Mouse (Mus musculus) forebrain, embryonic 16.5 days (tissue): ENCODE data around the gene Ulk4. TPM values are rescaled to one million over a fixed set of nuclear protein-coding genes. Genes with fewer than 3 reads are reported as not detected.

Experiments used
- ATAC-seq: fragments of 200-750 bp; cut with Nextera tagmentation; 2 replicates; pipeline ENCODE4 v1.8.0; 2017; ENCODE audit warnings: mild to moderate bottlenecking, moderate library complexity
- H3K27ac ChIP-seq: fragments of 300-500 bp; sonication (generic); 2 replicates; pipeline ENCODE4 v1.5.1; 2014; ENCODE audit warnings: low read length, control low read depth
- H3K27me3 ChIP-seq: fragments of 300-500 bp; sonication (generic); replicated peaks from 2 replicates; pipeline ENCODE4 v1.6.1; 2014; ENCODE audit warnings: low read length; ENCODE audit not compliant: control insufficient read depth, insufficient read depth
- H3K36me3 ChIP-seq: fragments of 300-500 bp; sonication (generic); 2 replicates; pipeline ENCODE4 v1.6.1; 2014; ENCODE audit not compliant: control insufficient read depth, insufficient read depth
- H3K4me1 ChIP-seq: fragments of 300-500 bp; sonication (generic); replicated peaks from 2 replicates; pipeline ENCODE4 v1.6.1; 2014; ENCODE audit warnings: low read length; ENCODE audit not compliant: control insufficient read depth, insufficient read depth
- H3K4me2 ChIP-seq: fragments of 300-500 bp; sonication (generic); 2 replicates; pipeline ENCODE4 v1.6.1; 2014; ENCODE audit warnings: mild to moderate bottlenecking, low read length, control low read depth
- H3K4me3 ChIP-seq: fragments of 300-500 bp; sonication (generic); replicated peaks from 2 replicates; pipeline ENCODE4 v1.5.1; 2014; ENCODE audit warnings: mild to moderate bottlenecking, low read length, control low read depth
- H3K9ac ChIP-seq: fragments of 300-500 bp; sonication (generic); replicated peaks from 2 replicates; pipeline ENCODE4 v1.6.1; 2014; ENCODE audit warnings: low read depth, low read length, control low read depth
- H3K9me3 ChIP-seq: fragments of 300-500 bp; sonication (generic); 2 replicates; pipeline ENCODE4 v1.6.1; 2016; ENCODE audit warnings: low read length; ENCODE audit not compliant: control insufficient read depth
- WGBS: fragments of 180-500 bp; shearing (Covaris S2); extraction: QIAGEN DNeasy Blood & Tissue Kit; methylation state at CpG from one replicate; pipeline ENCODE4 v1.1.7; 2014; 5-methylcytosine and 5-hydroxymethylcytosine counted together
- polyA plus RNA-seq: library from polyadenylated mRNA; unstranded; fragments of >200 nt; fragmentation: Nextera tagmentation; extraction: Ambion mirVana; gene quantifications from 2 replicates; pipeline ENCODE4 v1.2.1, GENCODE M21; 2015

The Ulk4 gene
- polyA plus RNA-seq, 1 experiment from 2014 or later = 115 TPM

DNA sequence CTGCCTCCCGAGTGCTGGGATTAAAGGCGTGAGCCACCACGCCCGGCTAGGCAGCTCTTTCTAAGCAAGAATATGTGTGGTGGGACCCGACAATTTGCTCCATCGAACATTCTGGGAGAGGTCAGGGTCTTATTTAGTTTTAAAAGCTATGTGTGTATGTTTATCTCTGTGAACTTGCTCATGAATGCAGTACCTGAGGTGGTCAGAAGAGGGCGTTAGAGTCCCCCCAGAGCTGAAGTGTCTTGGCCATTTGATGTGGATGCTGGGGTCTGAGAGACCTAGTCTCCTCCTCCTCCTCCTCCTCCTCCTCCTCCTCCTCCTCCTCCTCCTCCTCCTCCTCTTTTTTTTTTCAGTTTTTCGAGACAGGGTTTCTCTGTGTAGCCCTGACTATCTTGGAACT lies 25.5 kb upstream of the Ulk4 start:
- Histone ChIP-seq H3K9ac (no peak overlapping the region), H3K9me3 (no peaks in the 10 kb centered on the region), H3K4me1 (peaks cover 47% of the 10 kb centered on the region), H3K27me3 (no peaks in the 10 kb centered on the region), H3K27ac (no peak overlapping the region), H3K4me3 (no peak overlapping the region), H3K36me3 (no peaks in the 10 kb centered on the region), H3K4me2 (no peak overlapping the region)
- ATAC-seq = no peak
- WGBS = 90% methylated on average over 7 of the region's 8 CpGs

DNA sequence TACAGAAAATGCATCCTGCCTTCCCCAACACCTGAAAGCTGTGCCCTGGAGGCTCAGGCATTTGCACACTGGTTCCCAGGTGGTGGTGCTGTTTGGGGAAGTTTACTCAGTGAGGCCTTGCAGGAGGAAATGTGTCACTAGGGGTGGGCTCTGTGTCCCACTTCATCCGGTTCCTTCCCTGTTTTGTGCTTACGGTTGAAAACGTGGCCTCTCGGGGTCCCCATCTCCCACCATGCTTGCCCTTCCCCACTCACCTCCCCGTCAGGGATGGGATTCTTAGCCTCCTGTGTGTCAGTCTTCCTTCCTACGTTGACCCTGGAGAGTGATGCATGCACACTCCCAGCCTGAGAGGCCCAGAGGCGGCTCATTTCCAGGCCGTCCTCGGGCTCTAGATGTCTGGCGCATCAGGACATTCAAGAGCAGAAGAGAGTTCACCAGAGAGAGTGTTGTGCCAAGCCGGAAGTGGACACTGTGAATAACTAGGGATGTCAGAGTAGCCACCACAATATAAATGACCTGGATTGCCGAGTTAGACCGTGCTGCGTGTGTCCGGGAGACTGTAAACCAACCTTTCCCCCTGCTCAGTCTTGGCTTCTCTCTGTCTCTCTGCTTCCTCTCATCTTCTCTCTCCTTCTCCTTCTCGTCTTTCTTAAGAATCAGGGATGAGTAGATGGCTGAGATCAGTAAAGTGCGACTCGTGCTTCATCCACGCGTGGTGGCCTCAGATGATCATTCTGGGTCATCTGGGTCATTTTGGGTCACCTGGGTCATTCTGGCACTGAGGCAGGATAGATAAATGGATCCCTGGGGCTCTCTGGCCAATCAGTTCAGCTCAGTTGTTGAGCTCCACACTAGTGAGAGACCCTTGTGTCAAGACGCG lies 24.3 kb upstream of the Ulk4 start:
- Histone ChIP-seq H3K4me2 (peak overlapping the region; percentile 2; the same call in 1 of the 2 replicates), H3K27me3 (no peaks in the 10 kb centered on the region), H3K9me3 (no peaks in the 10 kb centered on the region), H3K4me3 (no peak overlapping the region), H3K9ac (peak overlapping the region; percentile 17; the same call in 1 of the 2 replicates), H3K27ac (no peak overlapping the region), H3K36me3 (no peaks in the 10 kb centered on the region), H3K4me1 (peaks cover 52% of the 10 kb centered on the region)
- WGBS = 79% methylated on average over 22 of the region's 22 CpGs
- ATAC-seq = no peak

DNA sequence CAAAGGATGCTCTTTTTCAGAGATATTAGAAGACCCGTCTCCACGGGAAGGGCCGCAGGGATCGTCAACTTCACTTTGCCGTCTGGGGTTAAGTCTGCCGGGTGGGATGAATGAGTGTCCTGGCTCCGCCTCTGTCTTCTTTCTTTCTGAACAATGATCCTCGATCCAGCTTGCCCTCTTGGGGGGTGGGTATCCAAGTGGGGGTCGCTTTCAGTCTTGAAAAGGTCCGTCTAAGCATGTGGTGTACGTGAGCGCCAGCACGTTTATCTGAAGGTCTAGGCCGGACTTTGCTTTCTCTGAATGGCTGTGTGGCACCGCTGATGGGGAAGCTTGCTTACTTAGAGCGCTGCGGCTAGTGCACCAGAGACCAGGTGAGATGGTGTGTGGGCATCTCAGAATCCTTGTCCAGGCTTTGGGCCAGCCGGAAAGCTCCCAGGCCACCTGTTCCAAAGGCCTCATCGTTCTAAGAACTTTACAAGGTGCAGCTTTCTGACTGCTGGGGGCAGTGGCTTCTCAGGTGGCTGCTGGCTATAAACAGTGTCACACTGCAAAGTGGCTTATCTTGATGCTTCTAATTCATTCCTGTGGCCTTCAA lies 23.1 kb upstream of the Ulk4 start:
- Histone ChIP-seq H3K27me3 (no peaks in the 10 kb centered on the region), H3K4me3 (peak overlapping the region; percentile 24), H3K4me2 (peak overlapping the region; percentile 88), H3K36me3 (no peaks in the 10 kb centered on the region), H3K27ac (no peak overlapping the region), H3K9me3 (no peaks in the 10 kb centered on the region), H3K9ac (peak overlapping the region; percentile 27), H3K4me1 (peaks cover 52% of the 10 kb centered on the region)
- no peak for ATAC-seq
- WGBS = 12% methylated on average over 19 of the region's 19 CpGs

GRCm38 (mm10) chr9:121299223-121299755 lies 22.3 kb upstream of the Ulk4 start:
- Histone ChIP-seq H3K4me1 (peaks cover 51% of the 10 kb centered on the region), H3K9ac (peak overlapping the region; percentile 27; the same call in 1 of the 2 replicates), H3K27ac (no peak overlapping the region), H3K36me3 (no peaks in the 10 kb centered on the region), H3K9me3 (no peaks in the 10 kb centered on the region), H3K27me3 (no peaks in the 10 kb centered on the region), H3K4me3 (peak overlapping the region; percentile 84), H3K4me2 (peak overlapping the region; percentile 88)
- WGBS = 30% methylated on average over 9 of the region's 9 CpGs
- no peak for ATAC-seq

GRCm38 (mm10) chr9:121298411-121299091 lies 21.6 kb upstream of the Ulk4 start:
- Histone ChIP-seq H3K4me2 (peak overlapping the region; percentile 88), H3K27me3 (no peaks in the 10 kb centered on the region), H3K36me3 (no peaks in the 10 kb centered on the region), H3K9me3 (no peaks in the 10 kb centered on the region), H3K27ac (0 out of 2 replicates have a peak overlapping the region, but pooled peaks have one; percentile 6), H3K4me1 (peaks cover 44% of the 10 kb centered on the region), H3K4me3 (peak overlapping the region; percentile 84), H3K9ac (peak overlapping the region; percentile 90)
- ATAC-seq = no peak
- WGBS = 15% methylated on average over 15 of the region's 15 CpGs

DNA sequence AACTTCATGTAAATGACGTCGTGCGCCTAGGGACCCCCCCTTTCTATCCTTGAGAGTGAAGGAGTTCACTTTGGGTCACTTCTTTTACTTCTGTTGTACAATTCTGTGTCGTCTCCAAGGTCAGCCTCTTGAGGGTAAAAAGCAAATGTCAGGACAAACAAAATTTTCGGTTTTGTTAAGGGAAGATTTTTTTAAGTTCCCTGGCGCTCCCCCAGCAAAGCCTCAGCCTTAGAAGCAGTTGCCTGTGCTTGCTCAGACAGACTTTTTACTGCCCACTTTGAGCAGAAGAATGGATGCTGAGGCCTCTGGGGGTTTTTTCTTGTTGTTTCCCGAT lies 21.0 kb upstream of the Ulk4 start:
- Histone ChIP-seq H3K36me3 (no peaks in the 10 kb centered on the region), H3K4me2 (peak overlapping the region; percentile 88), H3K9me3 (no peaks in the 10 kb centered on the region), H3K27me3 (no peaks in the 10 kb centered on the region), H3K9ac (peak overlapping the region; percentile 90), H3K27ac (peak overlapping the region; percentile 6; the same call in 1 of the 2 replicates), H3K4me1 (peaks cover 40% of the 10 kb centered on the region), H3K4me3 (peak overlapping the region; percentile 84)
- WGBS = under 1% methylated on average over 7 of the region's 7 CpGs
- no peak for ATAC-seq

DNA sequence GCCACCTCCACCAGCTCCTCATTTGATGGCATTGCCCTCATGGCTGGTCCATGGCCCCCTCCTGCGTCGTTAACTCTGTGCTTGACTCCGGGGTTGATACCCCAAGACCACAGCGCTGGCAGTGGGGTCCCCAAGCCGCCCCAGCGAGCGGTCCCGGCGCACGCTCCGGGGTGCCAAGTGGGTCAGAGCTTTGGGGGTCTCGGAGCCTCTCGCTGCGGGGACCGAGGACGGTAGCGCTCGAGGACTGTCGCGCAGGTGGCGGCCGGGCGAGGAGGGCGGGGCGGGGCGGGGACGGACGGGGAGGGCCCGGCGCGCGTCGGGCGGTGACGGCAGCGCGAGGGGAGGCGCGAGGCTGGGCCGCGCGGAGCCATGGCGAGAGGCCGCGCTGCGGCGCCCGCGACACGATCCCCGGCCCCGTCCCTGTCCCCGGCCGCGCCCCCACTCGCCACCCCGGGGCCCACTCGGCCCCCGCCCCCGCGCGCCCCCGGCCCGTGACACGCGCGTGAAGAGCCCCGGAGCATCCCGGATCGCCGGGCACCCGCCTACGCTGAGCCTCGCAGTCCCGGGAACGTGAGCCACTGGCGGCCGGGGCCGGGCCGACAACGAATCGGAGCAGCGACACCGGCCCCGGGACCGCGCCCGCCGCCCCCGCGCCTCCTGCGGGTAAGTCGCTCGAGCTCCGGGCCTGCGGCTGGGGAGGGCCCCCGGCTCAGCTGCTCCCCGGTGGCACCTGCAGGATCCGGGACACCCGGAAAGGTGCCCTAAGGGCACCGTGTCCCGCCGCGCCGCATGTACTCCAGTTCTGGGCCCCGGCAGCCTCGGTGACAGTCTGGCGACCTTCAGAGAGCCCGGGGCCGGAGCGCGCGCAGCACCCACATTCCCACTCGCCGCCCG lies 20.4 kb upstream of the Ulk4 start, which contains the start of gene Trak1:
TSS of gene Trak1 (plus strand) at position 332 of the 894 bp plus-strand sequence.
- peaks cover 38% of the 10 kb centered on the region for H3K4me1 ChIP-seq
- peak within 1 kb of the TSS; percentile 34; the same call in 1 of the 2 replicates for H3K27ac ChIP-seq
- under 1% methylated on average over 99 of the region's 116 CpGs for WGBS
- H3K27me3 ChIP-seq = no peaks in the 10 kb centered on the region
- no peaks in the 10 kb centered on the region for H3K9me3 ChIP-seq
- peak within 1 kb of the TSS; percentile 84 for H3K4me3 ChIP-seq
- peak; percentile 90 for ATAC-seq
- peak within 1 kb of the TSS; percentile 88 for H3K4me2 ChIP-seq
- peak within 1 kb of the TSS; percentile 90 for H3K9ac ChIP-seq
- no peaks in the 10 kb centered on the region for H3K36me3 ChIP-seq

DNA sequence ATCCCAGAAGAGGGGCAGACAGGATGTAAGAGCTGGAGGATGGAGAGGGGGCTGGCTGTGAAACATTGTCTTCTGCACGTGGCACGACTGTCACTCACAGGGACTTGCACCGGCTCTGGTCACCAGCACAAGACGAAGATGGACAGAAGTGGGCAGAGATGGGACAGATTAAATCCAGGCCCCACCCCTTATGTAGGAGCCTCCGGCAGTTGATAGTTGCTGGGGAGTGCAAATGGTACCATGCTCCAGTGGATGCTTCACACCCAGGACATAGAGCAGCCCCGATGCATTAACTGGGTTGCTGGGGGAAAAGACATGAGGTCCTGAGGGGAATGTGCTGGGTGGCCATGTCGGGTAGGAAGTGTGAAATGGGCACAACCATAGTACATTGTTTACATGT lies 18.2 kb upstream of the Ulk4 start:
- H3K9me3 ChIP-seq = no peaks in the 10 kb centered on the region
- no peak for ATAC-seq
- peaks cover 27% of the 10 kb centered on the region for H3K4me1 ChIP-seq
- H3K4me2 ChIP-seq = no peak overlapping the region
- no peaks in the 10 kb centered on the region for H3K27me3 ChIP-seq
- H3K27ac ChIP-seq = no peak overlapping the region
- 84% methylated on average over 7 of the region's 7 CpGs for WGBS
- H3K36me3 ChIP-seq = no peaks in the 10 kb centered on the region
- H3K4me3 ChIP-seq = no peak overlapping the region
- H3K9ac ChIP-seq = no peak overlapping the region
